ENCODE assay signal across 11 mouse cellular contexts in genomic region chr2:32182119-32182518, GRCm38 (mm10). TPM values are rescaled to one million over a fixed set of nuclear protein-coding genes. Genes with fewer than 3 reads are reported as not detected.
A peak's percentile ranks its signal among the peaks of the same experiment; 100 is the strongest.
DNase-seq lines count a peak whose midpoint lies in the region; ATAC-seq and TF ChIP-seq lines count a peak whose summit lies in the region.
"Had no signal": no experiment of that assay in that cellular context is flagged by ENCODE, and none has a peak within 500 bp of the region (broad histone marks: within the 10 kb centered on the region; RNA-seq: fewer than 3 reads in every experiment).

No protein-coding gene starts in this region.

- H3K36me3 ChIP-seq in forebrain, embryonic 12.5 days (replicated peaks): peaks cover 42% of the 10 kb centered on the region
- peaks cover 9% of the 10 kb centered on the region for H3K36me3 ChIP-seq in forebrain, embryonic 16.5 days (ENCODE audit: control insufficient read depth, insufficient read depth)
- H3K36me3 ChIP-seq in lung, embryonic 15.5 days: peaks cover 27% of the 10 kb centered on the region
- H3K36me3 ChIP-seq in forebrain, embryonic 13.5 days (ENCODE audit: poor library complexity, severe bottlenecking): peaks cover 47% of the 10 kb centered on the region
- peaks cover 23% of the 10 kb centered on the region for H3K36me3 ChIP-seq in midbrain, postnatal 0 days (ENCODE audit: insufficient read depth, low read length)

- WGBS in forebrain, embryonic 12.5 days: 73% methylated on average over 9 of the region's 9 CpGs
- 71% methylated on average over 9 of the region's 9 CpGs for WGBS in forebrain, embryonic 16.5 days
- 64% methylated on average over 9 of the region's 9 CpGs for WGBS in lung, embryonic 15.5 days
- WGBS in forebrain, embryonic 13.5 days: 62% methylated on average over 9 of the region's 9 CpGs
- WGBS in midbrain, postnatal 0 days: 59% methylated on average over 9 of the region's 9 CpGs

- 0 out of 2 replicates have a peak overlapping the region, but pooled peaks have one; percentile 5 for H3K9ac ChIP-seq in forebrain, embryonic 12.5 days
- H3K9ac ChIP-seq in forebrain, embryonic 16.5 days (replicated peaks; ENCODE audit: low read depth, low read length): no peak overlapping the region
- H3K9ac ChIP-seq in lung, embryonic 15.5 days: no peak overlapping the region
- no peak overlapping the region for H3K9ac ChIP-seq in forebrain, embryonic 13.5 days
- H3K9ac ChIP-seq in midbrain, postnatal 0 days (replicated peaks; ENCODE audit: low read length, poor library complexity, severe bottlenecking): no peak overlapping the region
- H3K9ac ChIP-seq: limb, embryonic 13.5 days had no signal

- no peaks in the 10 kb centered on the region for H3K9me3 ChIP-seq in forebrain, embryonic 12.5 days
- no peaks in the 10 kb centered on the region for H3K9me3 ChIP-seq in forebrain, embryonic 16.5 days (ENCODE audit: control insufficient read depth, low read length)
- H3K9me3 ChIP-seq in lung, embryonic 15.5 days: no peaks in the 10 kb centered on the region
- no peaks in the 10 kb centered on the region for H3K9me3 ChIP-seq in forebrain, embryonic 13.5 days (replicated peaks)
- H3K9me3 ChIP-seq in midbrain, postnatal 0 days (ENCODE audit: low read length): no peaks in the 10 kb centered on the region
- H3K9me3 ChIP-seq: limb, embryonic 13.5 days had no signal

- H3K4me1 ChIP-seq in forebrain, embryonic 12.5 days: peaks cover 46% of the 10 kb centered on the region
- H3K4me1 ChIP-seq in forebrain, embryonic 16.5 days (replicated peaks; ENCODE audit: control insufficient read depth, insufficient read depth, low read length): peaks cover 42% of the 10 kb centered on the region
- peaks cover 59% of the 10 kb centered on the region for H3K4me1 ChIP-seq in lung, embryonic 15.5 days
- peaks cover 60% of the 10 kb centered on the region for H3K4me1 ChIP-seq in forebrain, embryonic 13.5 days
- peaks cover 3% of the 10 kb centered on the region for H3K4me1 ChIP-seq in midbrain, postnatal 0 days (ENCODE audit: insufficient read depth, low read length)

- intact Hi-C loops in gastrocnemius, postnatal 14 days (cut with DNase I; ENCODE audit: low total_unique reads): no loop called here

- TF ChIP-seq CTCF in midbrain, postnatal 0 days (IDR thresholded peaks at IDR 0.05): no peak

- H3K4me3 ChIP-seq in forebrain, embryonic 12.5 days (replicated peaks): no peak overlapping the region
- H3K4me3 ChIP-seq in forebrain, embryonic 16.5 days (replicated peaks; ENCODE audit: low read length): no peak overlapping the region
- H3K4me3 ChIP-seq in lung, embryonic 15.5 days: no peak overlapping the region
- no peak overlapping the region for H3K4me3 ChIP-seq in forebrain, embryonic 13.5 days
- H3K4me3 ChIP-seq in midbrain, postnatal 0 days (ENCODE audit: low read depth, low read length): no peak overlapping the region
- H3K4me3 ChIP-seq: erythroblast, embryonic 14.5 days; limb, embryonic 13.5 days had no signal

- no peak for DNase-seq in lung, postnatal 36 days
- DNase-seq in midbrain, postnatal 0 days (ENCODE audit: low spot score): no peak
- DNase-seq in urinary bladder, postnatal 25 days (ENCODE audit: low spot score): no peak
- DNase-seq in gastrocnemius, postnatal 14 days: no peak
- DNase-seq: heart, postnatal 36 days had no signal

- H3K4me2 ChIP-seq in forebrain, embryonic 12.5 days: no peak overlapping the region
- no peak overlapping the region for H3K4me2 ChIP-seq in forebrain, embryonic 16.5 days (ENCODE audit: low read length)
- no peak overlapping the region for H3K4me2 ChIP-seq in lung, embryonic 15.5 days
- no peak overlapping the region for H3K4me2 ChIP-seq in forebrain, embryonic 13.5 days
- H3K4me2 ChIP-seq in midbrain, postnatal 0 days (ENCODE audit: low read depth, low read length, poor library complexity, severe bottlenecking): no peak overlapping the region
- H3K4me2 ChIP-seq: limb, embryonic 13.5 days had no signal

- H3K27me3 ChIP-seq in forebrain, embryonic 12.5 days: no peaks in the 10 kb centered on the region
- H3K27me3 ChIP-seq in forebrain, embryonic 16.5 days (replicated peaks; ENCODE audit: control insufficient read depth, insufficient read depth, low read length): no peaks in the 10 kb centered on the region
- H3K27me3 ChIP-seq in lung, embryonic 15.5 days: no peaks in the 10 kb centered on the region
- no peaks in the 10 kb centered on the region for H3K27me3 ChIP-seq in forebrain, embryonic 13.5 days
- no peaks in the 10 kb centered on the region for H3K27me3 ChIP-seq in midbrain, postnatal 0 days (ENCODE audit: insufficient read depth, low read length)
- H3K27me3 ChIP-seq: limb, embryonic 13.5 days had no signal

- no peak overlapping the region for H3K27ac ChIP-seq in forebrain, embryonic 12.5 days
- no peak overlapping the region for H3K27ac ChIP-seq in forebrain, embryonic 16.5 days (ENCODE audit: low read length)
- peak overlapping the region; percentile 50 for H3K27ac ChIP-seq in lung, embryonic 15.5 days
- peak overlapping the region; percentile 70 for H3K27ac ChIP-seq in forebrain, embryonic 13.5 days
- peak overlapping the region; percentile 27; the same call in 1 of the 2 replicates for H3K27ac ChIP-seq in midbrain, postnatal 0 days (ENCODE audit: low read depth, low read length)

- ATAC-seq in forebrain, embryonic 12.5 days (ENCODE audit: low FRiP score): no peak
- no peak for ATAC-seq in forebrain, embryonic 16.5 days
- no peak for ATAC-seq in lung, embryonic 15.5 days (ENCODE audit: borderline replicate concordance, extremely low read depth, low FRiP score, low TSS enrichment)
- ATAC-seq in forebrain, embryonic 13.5 days: no peak
- ATAC-seq in midbrain, postnatal 0 days (ENCODE audit: low FRiP score): no peak

RNA-seq across cellular contexts. Expression of gene Prrc2b, which starts 31.2 kb away (rescaled TPM):
- 96.9 and 110 TPM in 2 replicates for polyA plus RNA-seq in forebrain, embryonic 12.5 days (2016; fragmentation: Nextera tagmentation; extraction: Ambion mirVana)
- 75.5 and 84.7 TPM in 2 replicates for polyA plus RNA-seq in forebrain, embryonic 16.5 days (2015; fragmentation: Nextera tagmentation; extraction: Ambion mirVana)
- polyA plus RNA-seq in lung, embryonic 15.5 days (2015; fragmentation: Nextera tagmentation; extraction: Ambion mirVana): 49.5 and 51.7 TPM in 2 replicates
- 53.0 and 57.4 TPM in 2 replicates for polyA plus RNA-seq in forebrain, embryonic 13.5 days (2015; fragmentation: Nextera tagmentation; extraction: Ambion mirVana)
- total RNA-seq in midbrain, postnatal 0 days (2014; rRNA removed): 164 and 215 TPM in 2 replicates
- 51.5 and 65.9 TPM in 2 replicates for polyA plus RNA-seq in midbrain, postnatal 0 days (2015; fragmentation: Nextera tagmentation; extraction: Ambion mirVana)
- total RNA-seq in gastrocnemius, postnatal 14 days (2021): 10 to 100 TPM; 79.2 to 83.9 TPM

RNA-seq across cellular contexts. Expression of gene Pomt1, which starts 54.3 kb away (rescaled TPM):
- polyA plus RNA-seq in forebrain, embryonic 12.5 days (2016; fragmentation: Nextera tagmentation; extraction: Ambion mirVana): 26.6 and 29.4 TPM in 2 replicates
- polyA plus RNA-seq in forebrain, embryonic 16.5 days (2015; fragmentation: Nextera tagmentation; extraction: Ambion mirVana): 29.9 and 36.8 TPM in 2 replicates
- 19.4 and 24.4 TPM in 2 replicates for polyA plus RNA-seq in lung, embryonic 15.5 days (2015; fragmentation: Nextera tagmentation; extraction: Ambion mirVana)
- 23.7 and 27.0 TPM in 2 replicates for polyA plus RNA-seq in forebrain, embryonic 13.5 days (2015; fragmentation: Nextera tagmentation; extraction: Ambion mirVana)
- 48.6 and 48.9 TPM in 2 replicates for total RNA-seq in midbrain, postnatal 0 days (2014; rRNA removed)
- polyA plus RNA-seq in midbrain, postnatal 0 days (2015; fragmentation: Nextera tagmentation; extraction: Ambion mirVana): 21.5 and 23.5 TPM in 2 replicates
- 10 to 100 TPM; 14.4 to 17.3 TPM for total RNA-seq in gastrocnemius, postnatal 14 days (2021)

Comparison
In these comparisons a context has a peak if more than half of its experiments do, and no peak if none do; other contexts are left out.
1. H3K27ac ChIP-seq: peak in lung, embryonic 15.5 days (single experiment), forebrain, embryonic 13.5 days (single experiment) and midbrain, postnatal 0 days (single experiment); none in forebrain, embryonic 12.5 days (single experiment) and forebrain, embryonic 16.5 days (single experiment).